Mouse (Mus musculus) spleen, postnatal 4 days (tissue): ENCODE data around the gene Crispld2.

Experiments
- DNase-seq, 2 experiments: peaks; one replicate each; pipeline ENCODE4 v3.0.0; 2022; ENCODE audit warnings: low spot score in 2 of 2

Gene Crispld2

GRCm38 (mm10) chr8:120000461-120000860 lies 8.2 kb downstream of the Crispld2 start:
- no peak for DNase-seq

GRCm38 (mm10) chr8:120001712-120002111 lies 9.5 kb downstream of the Crispld2 start:
- DNase-seq: no peak

- DNase-seq: no peak
These were observed 10.1 kb downstream of the Crispld2 start for GRCm38 (mm10) chr8:120002348-120002747.

GRCm38 (mm10) chr8:120004154-120004702 lies 12.0 kb downstream of the Crispld2 start:
- no peak for DNase-seq

GRCm38 (mm10) chr8:120004705-120005381 lies 12.6 kb downstream of the Crispld2 start:
- no peak for DNase-seq

- DNase-seq: no peak
These were observed 14.5 kb downstream of the Crispld2 start for GRCm38 (mm10) chr8:120006645-120007160.

- no peak for DNase-seq
These were observed 14.9 kb downstream of the Crispld2 start for GRCm38 (mm10) chr8:120007178-120007577.

GRCm38 (mm10) chr8:120009284-120009683 lies 17.0 kb downstream of the Crispld2 start:
- no peak for DNase-seq

GRCm38 (mm10) chr8:120012491-120012890 lies 20.3 kb downstream of the Crispld2 start:
- DNase-seq: no peak

GRCm38 (mm10) chr8:120012927-120013326 lies 20.7 kb downstream of the Crispld2 start:
- no peak for DNase-seq

- no peak for DNase-seq
These were observed 22.2 kb downstream of the Crispld2 start for GRCm38 (mm10) chr8:120014267-120015023.

- DNase-seq: no peak
These were observed 23.7 kb downstream of the Crispld2 start for GRCm38 (mm10) chr8:120015916-120016315.

- no peak for DNase-seq
These were observed 24.2 kb downstream of the Crispld2 start for GRCm38 (mm10) chr8:120016424-120016823.

- no peak for DNase-seq
These were observed 25.1 kb downstream of the Crispld2 start for GRCm38 (mm10) chr8:120017349-120017748.

- no peak for DNase-seq
These were observed 25.5 kb downstream of the Crispld2 start for GRCm38 (mm10) chr8:120017786-120018185.

GRCm38 (mm10) chr8:120018379-120018778 lies 26.1 kb downstream of the Crispld2 start:
- DNase-seq: no peak

- no peak for DNase-seq
These were observed 27.1 kb downstream of the Crispld2 start for GRCm38 (mm10) chr8:120019297-120019696.

GRCm38 (mm10) chr8:120020298-120020697 lies 28.1 kb downstream of the Crispld2 start:
- no peak for DNase-seq

GRCm38 (mm10) chr8:120026199-120026598 lies 34.0 kb downstream of the Crispld2 start:
- no peak for DNase-seq

GRCm38 (mm10) chr8:120026991-120027390 lies 34.8 kb downstream of the Crispld2 start:
- DNase-seq: no peak

- no peak for DNase-seq
These were observed 38.2 kb downstream of the Crispld2 start for GRCm38 (mm10) chr8:120030447-120030846.

GRCm38 (mm10) chr8:120032549-120033208 lies 40.4 kb downstream of the Crispld2 start:
- DNase-seq: no peak
